Mouse (Mus musculus) urinary bladder, adult 18-20 months (tissue): Measurements from ENCODE around the gene Metap1d.
A peak's percentile ranks its signal among the peaks of the same experiment; 100 is the strongest.

Experiments used
- DNase-seq, 2 experiments: peaks; one replicate each; pipeline ENCODE4 v3.0.0; 2022; ENCODE audit warnings: low spot score in 2 of 2, mixed read lengths in 2 of 2

The Metap1d gene

DNA sequence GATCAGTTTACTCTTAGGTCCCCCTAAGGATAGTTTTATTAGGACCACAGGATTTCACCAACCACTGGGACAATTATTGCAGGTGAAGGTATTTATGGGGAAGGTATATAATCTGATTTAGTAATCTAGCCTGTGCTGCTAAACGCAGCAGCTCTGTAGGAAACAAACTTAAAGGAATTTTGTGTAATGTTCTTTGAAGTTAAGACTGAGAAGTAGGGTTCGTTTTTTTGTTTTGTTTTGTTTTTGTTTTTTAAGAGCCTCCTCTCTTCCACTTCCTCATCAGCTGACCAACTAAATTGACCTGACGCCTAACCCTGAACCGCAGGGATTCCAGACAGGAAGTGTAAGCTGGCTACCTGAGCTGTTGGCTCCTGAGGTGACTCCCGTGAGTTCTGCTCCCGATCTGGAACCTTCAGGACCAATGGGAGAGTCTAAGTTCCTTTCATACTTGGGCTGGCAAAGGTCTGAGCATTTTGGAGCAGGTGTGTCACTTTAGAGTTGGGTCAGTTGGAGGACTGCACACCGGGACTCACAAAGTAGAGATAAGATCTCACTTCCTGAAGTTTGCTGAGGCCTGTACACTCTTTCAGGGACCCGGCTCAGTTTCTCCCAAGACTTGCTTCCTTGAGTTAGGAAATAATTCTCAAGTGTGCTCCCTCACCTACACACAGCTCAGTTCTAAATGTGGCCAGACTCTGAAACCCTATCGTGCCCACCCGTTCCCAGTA is 73.7 kb downstream of the Metap1d start:
- DNase-seq = no peak

GRCm38 (mm10) chr2:71527323-71528013 is 74.4 kb downstream of the Metap1d start:
- no peak for DNase-seq

GRCm38 (mm10) chr2:71528014-71528713 is 75.1 kb downstream of the Metap1d start, which contains the start of gene Dlx1:
Gene Dlx1, plus strand, starts transcription at chr2:71528113.
- DNase-seq = no peak

GRCm38 (mm10) chr2:71528714-71529510 is 75.8 kb downstream of the Metap1d start:
- DNase-seq = no peak

- DNase-seq = peak; percentile 53 to 57
Measured at GRCm38 (mm10) chr2:71529511-71530351, 76.7 kb downstream of the Metap1d start.

DNA sequence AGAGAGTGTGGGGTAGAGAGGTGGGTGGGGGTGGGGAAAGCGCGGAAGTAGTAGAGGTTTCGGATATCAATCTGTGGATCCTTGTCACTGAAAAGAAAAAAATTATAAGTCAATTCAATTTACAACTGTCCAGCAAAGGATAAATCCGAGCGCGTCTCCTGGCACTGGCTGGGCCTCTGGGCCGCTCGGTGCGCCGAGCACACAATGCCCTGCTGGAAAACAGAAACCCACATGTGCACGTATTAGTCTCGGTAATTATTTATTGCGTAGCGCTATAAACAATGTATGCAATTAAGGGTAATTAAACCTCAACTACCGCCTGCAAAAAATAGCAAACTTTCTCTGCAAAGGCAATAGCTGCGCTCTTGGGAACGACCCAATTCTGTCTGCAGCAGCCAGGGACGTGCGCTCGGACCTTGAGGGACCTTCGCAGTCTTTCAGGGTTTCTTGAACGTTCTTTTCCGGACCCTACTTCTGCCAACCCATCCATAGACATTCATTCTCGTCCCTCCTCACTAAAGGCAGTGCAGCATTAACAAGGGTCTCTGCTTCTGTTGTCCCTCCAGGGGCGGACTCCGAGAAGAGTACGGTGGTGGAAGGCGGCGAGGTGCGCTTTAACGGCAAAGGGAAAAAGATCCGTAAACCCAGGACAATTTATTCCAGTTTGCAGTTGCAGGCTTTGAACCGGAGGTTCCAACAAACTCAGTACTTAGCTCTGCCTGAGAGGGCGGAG is 77.5 kb downstream of the Metap1d start:
- DNase-seq = no peak

- DNase-seq = no peak
Measured at GRCm38 (mm10) chr2:71531124-71531590, 78.1 kb downstream of the Metap1d start.

DNA sequence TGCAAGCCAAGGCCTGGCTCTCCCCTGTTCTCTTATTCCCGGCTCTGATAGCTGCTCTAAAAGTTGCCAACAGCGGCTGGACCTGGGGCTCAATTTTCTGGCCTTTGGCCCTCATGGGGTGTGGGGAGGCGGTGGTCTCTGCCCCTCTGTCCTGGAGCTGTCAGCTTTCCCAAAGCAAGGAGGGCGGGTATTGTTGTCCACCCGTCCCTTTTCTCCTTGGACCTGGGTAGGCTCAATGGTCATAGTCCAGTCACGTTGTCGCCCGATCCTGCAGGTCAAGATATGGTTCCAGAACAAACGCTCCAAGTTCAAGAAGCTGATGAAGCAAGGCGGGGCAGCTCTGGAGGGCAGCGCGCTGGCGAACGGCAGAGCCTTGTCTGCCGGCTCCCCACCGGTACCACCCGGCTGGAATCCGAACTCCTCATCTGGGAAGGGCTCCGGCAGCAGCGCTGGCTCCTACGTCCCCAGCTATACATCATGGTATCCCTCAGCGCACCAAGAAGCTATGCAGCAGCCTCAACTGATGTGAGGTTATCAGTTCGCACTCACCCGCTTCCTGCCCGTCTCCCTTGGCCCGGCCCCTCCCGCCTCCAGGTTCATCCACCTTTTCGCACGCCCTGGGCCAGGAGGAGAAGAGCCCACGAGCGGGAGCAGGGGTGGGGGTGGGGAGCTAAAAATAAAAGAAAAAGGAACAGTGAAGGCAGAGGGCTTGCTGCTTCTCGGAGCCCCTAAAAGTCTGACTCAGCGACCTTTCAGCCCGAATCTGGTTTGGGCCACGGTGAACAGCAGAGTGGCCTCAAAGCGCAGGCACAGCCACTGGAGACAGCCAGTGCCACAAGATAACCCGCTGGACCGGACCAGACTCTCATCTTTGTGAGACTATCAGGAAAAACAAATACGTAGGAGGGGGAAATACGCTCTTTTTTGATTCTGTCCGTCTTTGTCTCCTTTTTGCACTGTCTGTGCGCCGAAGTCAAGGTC is 79.2 kb downstream of the Metap1d start:
- no peak for DNase-seq

DNA sequence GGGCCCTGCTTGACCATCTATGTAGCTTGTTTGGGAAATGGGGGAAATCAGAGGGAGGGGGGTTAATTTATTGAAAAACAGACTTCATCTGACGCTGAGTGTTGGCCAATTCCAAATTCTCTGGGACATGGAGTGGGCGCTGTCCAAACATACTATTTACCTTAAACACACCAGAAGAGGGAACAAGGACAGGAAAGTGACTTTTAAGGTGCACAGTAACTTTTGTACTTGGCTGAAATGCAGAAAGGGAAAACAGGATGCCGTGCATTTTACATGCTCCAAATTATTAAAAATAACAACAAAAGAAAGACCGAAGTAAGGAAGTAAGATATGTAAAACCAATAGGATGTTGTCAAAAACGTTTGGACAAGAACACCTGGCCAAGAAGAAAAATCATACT is 80.0 kb downstream of the Metap1d start:
- DNase-seq = no peak

- no peak for DNase-seq
Measured at GRCm38 (mm10) chr2:71534242-71535052, 81.4 kb downstream of the Metap1d start.

DNA sequence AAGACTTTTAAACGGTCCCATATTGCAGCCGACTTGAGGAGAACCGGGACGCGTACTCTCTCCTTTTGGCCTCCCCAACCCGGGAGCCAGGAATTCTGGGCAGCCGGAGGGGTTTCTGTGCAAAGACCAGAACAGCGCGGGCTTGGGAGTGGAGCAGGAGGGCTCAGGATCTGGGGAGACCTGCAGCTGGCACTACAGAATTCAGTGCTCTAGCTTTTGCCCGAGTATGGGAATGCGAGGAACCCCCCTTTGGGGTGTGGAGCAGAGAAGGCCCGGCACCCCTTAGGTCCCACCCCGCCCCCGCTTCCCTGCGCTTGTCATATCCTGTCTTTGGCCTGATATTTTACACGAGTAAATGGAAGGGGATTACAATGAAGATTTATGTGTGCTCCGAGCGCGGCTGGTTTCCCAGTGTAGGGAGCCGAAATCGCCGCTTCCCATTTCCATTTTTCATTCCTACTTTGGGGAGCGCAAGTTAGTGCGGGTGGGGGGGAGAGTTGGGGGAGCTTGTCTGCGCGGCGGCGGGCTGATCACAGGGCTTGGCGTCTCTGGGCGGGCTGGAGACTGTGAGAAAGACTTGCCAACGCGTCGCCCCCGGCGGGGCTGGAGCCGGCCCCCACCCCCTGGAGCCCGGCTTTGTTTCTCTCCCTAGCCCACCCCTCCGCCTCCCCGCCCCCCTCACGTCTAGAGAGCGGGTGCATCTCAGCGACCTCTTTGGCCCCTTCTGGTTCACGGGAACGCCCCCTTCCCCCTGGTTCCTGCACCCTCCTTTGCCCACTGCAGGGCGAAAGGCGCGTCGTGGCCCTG is 87.7 kb downstream of the Metap1d start:
- DNase-seq = no peak

DNA sequence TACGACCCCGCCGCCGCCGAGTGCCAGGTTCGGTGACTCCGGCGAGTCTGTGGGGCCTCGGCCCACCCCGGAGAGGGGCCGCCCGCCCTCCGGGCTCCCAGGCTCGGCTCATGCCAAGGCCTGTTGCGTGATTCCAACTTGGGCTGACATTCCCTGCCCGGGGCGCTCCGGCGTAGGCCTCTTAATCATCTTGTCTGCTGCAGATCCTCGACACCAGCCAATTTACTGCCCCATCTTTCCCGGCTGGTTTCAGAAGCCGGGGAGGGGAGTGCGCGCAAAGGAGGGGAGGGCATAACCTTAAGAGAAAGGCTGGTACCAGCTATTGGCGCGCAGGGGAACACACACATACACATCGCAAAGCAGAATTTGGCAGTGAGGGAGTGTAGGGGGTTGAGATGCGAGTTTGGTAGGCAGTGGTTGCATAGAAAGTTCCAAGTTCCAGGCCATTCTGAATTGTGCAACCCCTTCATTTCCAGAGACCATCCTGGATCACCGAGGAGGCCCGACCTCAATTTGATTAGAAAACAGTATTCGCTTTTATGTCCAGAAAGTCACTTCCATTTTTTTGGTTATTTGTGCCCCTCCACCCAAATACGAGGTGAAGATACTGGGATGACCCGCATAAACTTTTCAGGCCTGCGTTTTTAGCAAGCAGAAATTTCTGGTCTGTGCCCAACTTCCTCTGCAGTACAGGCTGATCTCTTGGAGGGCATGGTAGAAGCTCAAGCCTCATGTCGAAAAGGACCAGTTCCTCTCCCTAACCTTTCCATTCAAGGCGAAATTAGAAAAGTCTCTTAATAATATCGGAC is 88.5 kb downstream of the Metap1d start:
- DNase-seq = no peak

GRCm38 (mm10) chr2:71542227-71542815 is 89.2 kb downstream of the Metap1d start:
- DNase-seq = no peak

GRCm38 (mm10) chr2:71542816-71543301 is 89.8 kb downstream of the Metap1d start:
- DNase-seq = peak; percentile 55 to 58

- no peak for DNase-seq
Measured at GRCm38 (mm10) chr2:71543531-71543930, 90.5 kb downstream of the Metap1d start.

DNA sequence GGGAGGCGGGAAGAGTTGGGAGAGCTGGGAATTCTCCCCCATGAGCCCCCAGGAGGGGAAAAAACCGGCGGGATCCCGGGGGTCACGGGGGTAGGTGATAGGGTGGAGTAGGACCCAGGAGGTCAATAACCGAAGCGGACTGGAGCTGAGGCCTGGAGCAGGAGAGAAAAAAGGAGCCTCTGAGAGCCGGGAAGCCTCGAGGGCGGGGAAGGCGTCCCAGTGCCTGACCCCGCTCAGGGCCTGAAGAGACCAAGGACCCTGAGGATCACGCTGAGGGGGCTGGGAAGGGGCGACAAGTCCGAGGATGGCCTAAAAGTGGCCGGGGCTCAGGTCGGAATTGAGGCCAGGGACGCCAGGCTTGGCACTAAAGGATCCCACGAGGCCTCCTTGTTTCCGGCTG is 90.9 kb downstream of the Metap1d start:
- DNase-seq = no peak
